Mouse (Mus musculus) thymus, adult 2 months (tissue): ENCODE data around the gene Ush1g.

Source experiments
- CTCF ChIP-seq: fragments of 200-500 bp; IDR thresholded peaks from 2 replicates; pipeline ENCODE4 v1.5.1; 2012; ENCODE audit warnings: mild to moderate bottlenecking, control low read depth, low read length, moderate library complexity, borderline replicate concordance; ENCODE audit not compliant: control insufficient read depth, poor library complexity, insufficient read depth; ENCODE audit errors: extremely low read depth
- POLR2A ChIP-seq: fragments of 200-500 bp; IDR thresholded peaks from 2 replicates; pipeline ENCODE4 v1.6.1; 2012; ENCODE audit warnings: mild to moderate bottlenecking, low read length, control low read depth, moderate library complexity; ENCODE audit not compliant: control insufficient read depth, poor library complexity, insufficient read depth; ENCODE audit errors: extremely low read depth

DNA sequence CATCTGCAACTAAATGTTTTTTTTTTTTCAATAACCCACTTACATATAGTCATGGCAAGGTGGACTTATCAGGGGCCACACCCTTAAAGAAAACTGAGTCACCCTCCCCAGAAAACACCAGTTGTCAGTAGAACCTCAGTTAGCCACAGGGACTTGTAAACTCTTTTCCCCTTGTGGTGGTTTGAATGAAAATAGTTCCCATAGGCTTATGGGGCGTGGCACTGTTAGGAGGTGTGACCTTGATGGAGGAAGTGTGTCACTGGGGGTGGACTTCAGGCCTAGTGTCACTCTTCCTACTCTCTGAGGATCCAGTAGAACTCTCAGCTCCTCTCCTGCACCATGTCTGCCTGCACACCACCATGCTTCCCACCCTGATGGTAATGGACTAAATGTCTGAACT, 42.1 kb downstream of the Ush1g start:
- TF ChIP-seq POLR2A (no peak), CTCF (no peak)
